Mouse (Mus musculus) T-helper 1 cell (primary cell): ENCODE data around the gene Dstyk.

Experiments
- in situ Hi-C: fragments of 300-600 bp; cut with MboI, MseI; formaldehyde crosslinking; loops from one replicate; pipeline ENCODE4 v1.15.1; 2025; ENCODE audit warnings: high pct_unique_total_duplicates

Gene Dstyk

DNA sequence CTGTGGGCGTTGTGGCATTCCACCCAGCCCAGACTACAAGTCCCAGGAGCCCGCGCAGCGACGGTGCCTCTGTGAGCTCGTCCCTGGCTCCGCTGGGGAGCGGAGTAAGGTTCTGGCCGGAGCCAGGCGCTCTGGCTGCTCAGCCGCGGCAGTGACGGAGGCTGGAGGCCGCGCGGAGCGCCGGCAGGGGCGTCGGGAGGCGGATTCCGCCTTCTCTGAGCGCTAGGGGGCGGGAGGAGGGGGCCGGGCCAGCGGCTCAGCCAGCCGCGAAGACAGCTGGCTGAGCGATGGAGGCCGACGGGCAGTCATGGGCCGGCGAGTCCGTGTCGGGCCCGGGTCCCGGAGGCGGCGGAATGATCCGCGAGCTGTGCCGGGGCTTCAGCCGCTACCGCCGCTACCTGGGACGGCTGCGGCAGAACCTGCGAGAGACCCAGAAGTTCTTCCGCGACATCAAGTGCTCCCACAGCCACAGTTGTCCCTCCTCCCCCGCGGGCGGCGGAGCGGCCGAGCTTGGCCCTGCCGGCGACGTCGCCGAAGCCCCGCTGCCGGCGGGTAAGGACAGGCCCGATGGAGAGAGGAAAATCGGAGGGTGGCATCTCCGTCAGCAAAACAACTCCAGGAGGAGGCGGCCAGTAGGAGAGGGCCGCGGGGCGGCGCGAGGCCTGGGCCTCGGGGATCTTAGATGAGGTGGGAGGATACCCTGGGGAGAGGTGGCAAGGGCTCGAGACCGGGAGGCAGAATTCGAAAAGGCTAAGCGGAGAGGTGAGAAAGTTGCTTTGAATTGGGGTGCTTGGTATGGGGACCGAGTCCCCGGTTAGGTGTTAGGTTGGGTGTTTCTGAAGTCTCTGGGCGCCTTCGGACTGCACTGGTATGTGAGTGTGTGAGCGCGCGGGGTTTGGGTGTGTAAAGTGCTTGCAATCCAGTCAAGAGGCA is at the start of gene Dstyk:
Dstyk (plus strand) TSS at position 237 of the 933 bp plus-strand sequence.
- in situ Hi-C loops: no loop called here

DNA sequence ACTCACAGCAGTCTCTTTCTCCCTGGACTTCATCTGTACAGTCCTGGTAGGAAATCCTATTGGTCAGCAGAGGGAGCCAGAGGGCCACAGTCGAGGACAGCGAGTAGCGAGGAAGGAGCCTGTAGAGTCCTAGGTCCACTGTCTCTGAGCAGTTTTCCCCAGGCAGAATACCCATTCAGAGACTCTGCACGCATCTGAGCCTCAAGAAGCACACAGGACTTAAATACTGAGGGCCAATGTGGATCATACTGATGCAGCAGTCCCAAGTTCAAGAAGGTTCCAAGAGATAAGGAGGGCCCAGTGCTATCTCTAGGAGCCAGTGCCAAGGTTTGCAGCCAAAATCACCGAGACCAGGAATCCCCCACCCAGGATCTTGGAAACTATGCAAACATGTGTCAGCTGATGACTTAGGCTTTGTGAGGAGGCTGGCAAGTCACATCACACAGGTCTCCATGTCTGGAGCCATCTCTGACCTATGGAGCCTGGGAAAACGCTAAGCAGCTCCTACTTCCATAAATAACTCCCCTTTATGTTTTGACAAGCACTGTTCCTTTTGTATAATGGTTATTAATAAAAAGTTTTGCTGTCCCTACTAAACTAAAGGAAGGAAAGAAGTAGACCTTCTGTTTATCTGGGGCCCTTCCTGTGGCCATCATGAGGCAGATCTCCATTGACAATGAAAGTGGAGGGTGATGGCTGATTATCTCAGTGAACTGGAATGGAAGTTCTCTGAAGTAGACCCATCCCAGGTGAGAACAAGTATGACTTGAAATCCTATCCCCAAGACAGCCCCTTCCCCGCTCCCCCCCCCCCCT is 49.5 kb upstream of the Dstyk start:
- in situ Hi-C loops: no loop called here

DNA sequence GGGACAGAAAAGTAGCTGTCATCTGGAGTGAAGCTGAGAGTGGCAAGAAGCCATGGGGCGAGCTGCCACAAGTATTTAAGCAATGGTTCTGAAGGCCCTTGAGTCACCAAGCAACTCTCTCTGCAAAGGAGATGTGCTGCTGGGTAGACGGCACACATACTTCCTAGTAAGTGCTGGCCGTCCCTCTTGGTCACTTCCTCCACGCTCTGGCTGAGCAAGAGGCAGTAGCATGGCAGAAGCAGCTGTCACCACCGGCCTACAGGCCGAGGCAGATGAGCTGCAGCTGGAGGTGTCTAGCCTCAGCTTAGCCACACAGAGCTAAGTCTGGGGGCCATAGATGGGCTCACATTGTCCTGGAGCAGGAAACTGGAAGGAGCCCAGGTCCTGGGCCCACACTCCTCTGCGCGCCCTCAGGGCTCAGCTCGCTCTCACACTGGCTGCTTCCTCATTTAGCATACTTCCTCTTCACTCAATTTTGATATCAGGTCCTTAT is 46.6 kb upstream of the Dstyk start:
- in situ Hi-C loops: no loop called here

DNA sequence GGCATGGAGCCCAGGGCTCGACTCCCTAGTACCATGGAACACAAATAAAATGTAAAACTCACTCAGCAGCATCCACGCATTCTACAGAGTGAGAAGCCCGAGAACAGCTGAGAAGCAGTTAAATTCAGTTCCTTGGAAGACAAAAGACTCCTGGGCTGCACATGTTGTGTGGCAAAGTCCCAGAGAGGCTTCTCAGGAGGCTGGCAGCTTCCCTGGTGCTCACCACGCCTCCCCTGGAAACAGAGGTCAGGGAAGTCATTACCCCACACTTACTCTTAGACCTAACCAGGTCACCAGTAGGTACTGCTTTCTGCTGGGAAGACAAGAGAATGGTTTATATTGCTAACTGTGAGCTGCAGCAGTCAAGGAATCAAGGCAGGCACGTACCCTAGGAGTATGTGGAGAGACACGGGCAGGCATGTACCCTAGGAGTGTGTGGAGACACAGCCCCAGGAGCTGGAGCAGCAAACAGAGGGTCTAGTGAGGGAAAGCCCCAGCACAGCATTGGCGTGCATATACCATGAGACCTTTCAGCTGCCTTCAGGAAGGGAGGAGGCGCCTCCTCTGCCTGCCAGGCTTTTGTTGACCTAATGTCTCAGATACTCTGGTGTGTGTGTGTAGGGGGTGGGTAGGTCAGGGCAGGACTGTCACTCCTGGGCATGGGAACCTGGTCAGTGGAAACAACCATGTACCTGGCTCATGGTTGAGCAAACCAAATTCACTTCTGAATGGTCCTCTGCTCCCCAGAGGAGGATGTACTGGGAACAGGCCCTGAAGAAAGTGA is 45.9 kb upstream of the Dstyk start:
- in situ Hi-C loops: no loop called here

DNA sequence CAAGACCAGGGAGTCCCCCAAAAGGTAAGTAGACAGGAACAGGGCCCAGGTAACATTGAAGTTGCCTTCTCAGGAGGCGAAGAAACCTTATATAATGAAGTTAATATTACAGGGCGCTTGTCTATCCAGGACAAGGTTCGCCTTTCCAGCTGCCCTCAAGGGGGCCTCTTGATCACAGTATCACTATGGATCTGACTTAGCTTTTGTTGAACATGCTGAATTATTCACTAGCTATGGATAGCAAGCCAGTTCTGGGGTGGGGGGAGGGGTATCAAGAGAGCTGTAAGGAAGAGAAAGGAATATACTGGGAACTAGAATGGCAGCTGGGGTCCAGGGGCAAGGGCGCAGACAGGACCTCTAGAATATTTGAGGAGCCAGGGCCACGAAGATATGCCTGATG is 45.0 kb upstream of the Dstyk start:
- in situ Hi-C loops: no loop called here

DNA sequence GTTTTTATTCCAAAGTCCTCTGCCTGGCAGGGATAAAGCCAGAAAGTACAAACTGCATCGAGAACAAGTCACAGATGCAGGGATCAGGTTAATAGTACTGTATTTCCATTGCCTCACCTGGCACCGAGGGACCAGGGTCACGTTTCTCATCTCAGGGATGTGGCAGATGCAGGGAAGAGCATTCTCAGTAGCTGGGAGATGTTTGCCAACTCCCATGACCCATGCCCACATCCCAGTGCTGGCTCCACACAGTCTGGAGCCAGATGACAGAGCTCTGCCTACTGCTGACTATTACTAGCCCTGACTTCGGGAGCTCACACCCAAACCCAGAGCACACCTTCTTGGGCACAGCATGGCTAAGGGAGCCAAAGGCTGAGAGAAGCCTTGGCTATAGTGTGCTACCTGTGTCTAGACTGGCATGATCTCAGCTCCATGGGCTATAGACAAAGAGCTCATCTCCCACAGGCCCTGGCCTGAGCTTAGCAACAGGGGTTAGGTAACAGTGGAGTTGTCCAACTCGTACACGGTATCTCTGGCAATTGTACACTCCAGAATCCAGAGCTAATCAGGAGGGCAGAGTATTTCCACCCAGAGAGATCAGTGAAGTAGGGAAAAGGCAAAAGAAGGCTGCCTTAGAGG is 44.3 kb upstream of the Dstyk start:
- in situ Hi-C loops: no loop called here

DNA sequence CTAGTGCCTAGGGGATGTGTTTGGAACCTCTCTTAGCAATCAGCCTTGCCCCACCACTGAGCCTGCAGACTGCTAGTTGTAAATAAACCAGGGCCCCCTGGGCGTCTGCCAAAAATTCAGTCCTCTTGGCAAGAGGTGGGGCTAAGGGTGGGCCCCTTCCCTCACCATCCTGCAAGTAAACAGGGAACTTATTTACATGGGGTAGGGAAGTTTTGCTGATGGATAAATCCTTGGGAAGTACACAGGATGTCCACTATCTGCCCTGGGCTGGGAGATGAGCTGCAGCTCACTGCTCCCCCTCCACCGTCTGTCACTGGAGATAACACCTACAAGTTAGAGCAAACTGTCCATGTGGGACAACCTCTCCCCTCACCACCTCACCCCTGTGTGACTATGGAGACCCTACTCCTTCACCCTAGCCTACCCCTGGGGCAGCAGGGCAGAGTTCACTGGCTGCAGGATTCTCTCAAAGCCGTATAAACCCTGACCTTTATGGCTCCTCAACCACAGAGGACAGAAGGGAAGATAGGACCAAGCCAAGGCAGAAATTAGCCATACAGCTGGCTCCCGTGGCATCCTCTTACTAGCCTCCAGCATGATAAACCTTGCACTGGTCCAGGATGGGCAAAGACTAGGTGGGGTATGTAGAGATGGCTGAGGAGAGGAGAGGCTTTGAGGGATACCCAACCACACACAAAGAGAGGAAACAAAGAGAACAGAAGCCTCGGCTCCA is 43.0 kb upstream of the Dstyk start:
- in situ Hi-C loops: no loop called here

DNA sequence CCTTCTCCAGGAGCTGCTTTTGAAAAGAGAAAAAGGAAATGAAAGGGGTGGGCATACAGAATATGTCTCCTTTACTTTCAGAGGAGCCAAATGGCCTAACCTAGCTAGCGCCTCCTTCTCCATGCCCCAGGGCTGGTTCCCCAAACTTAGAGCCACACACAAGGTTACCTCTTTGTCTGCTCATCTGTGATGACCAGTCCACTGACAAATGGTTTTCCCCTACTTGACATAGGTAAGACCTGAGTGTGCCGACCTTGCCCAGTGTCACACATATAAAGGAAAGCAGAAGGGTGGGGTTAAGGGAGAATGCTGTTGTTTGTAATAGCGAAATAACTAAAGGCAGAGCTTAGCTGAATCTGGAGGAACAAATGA is 42.5 kb upstream of the Dstyk start:
- in situ Hi-C loops: no loop called here

DNA sequence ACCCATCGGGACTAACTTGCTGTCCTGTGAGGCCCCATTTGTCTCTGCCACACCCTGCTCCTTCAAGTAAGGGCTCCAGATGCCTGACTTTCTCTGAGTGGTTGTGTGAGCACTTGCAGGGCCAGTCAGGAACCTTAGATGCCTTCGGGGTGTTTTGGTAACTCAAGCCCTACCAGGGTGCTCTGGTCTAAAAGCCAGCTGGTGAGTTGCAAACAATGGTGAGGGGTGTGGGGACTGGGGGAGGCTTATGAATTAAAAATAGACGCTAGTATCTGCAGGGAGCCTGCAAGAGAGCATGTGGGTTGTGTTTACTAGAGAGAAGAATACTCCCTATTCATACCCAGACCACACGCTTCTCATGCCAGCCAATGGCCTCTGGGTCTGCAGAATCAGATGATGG is 42.1 kb upstream of the Dstyk start:
- in situ Hi-C loops: no loop called here

DNA sequence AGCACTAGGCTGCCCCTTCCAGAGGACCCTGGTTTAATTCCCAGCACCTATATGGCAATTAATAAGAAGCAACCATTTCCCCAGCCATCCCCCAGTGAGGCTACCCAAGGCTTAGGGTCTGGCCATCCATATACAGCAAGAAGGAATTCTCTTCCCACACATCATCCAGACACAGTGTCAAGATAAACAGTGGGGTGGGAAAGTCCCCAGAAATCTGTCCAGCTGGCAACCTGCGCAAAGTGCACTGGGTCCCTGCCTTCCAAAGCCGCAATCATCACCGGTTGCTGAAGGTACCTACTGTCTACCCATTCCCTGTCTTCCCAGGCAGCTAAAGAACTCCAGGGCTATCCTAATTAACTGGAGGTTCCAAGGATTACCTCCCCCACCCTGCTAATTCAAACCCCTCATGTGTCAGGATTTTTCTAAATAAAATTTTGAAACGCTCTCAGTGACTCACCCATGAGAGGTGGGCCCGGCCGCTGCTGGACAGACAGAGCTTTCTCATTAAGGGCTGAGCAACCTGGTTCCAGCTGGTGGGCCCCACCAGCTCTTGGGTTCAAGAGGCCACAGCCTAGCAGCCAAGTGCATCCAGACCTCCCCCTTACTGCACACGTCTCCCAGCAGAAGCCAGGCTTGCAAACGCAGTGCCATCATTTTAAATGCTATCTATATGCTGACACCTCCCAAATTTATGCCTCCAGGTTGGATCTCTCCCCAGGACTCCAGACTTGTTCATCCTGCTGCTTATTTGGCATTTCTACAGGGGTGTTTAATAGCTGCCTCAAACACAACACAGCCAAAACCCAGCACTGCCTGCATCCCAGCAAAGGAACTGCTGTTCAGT is 40.9 kb upstream of the Dstyk start:
- in situ Hi-C loops: no loop called here

DNA sequence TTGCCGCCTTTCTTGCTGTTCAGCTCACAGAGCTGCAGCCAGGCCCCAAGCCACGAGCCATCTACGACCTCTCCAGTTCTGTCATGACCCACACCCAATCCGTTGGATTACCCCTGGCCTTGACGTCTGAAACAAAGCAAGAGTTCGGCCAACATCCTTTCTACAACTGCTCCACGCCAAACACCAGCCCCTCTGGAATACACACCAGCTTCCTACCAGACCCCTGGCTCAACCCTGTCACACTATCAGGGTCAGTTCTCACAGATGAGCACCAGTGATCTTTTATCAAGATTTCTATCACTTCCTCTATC is 40.3 kb upstream of the Dstyk start:
- in situ Hi-C loops: no loop called here

DNA sequence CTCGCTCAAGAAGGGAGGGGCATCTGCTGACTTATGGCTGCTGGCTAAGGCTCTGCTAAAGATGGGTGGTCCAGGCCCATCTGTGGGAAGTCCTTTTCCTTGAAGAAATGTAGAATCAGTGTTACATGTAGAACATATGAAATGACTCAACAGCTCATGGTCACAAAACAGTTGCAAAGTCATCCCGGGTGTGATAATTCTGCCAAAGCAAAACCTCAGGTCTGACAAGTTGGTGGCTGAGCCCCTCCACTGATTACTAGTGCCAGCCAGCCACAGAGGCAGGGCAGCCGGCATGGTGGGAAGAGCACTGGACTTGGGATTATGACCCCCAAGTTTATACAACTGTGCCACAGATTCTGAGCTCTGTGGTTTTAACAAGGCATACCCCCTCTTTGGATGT is 39.5 kb upstream of the Dstyk start:
- in situ Hi-C loops: no loop called here

DNA sequence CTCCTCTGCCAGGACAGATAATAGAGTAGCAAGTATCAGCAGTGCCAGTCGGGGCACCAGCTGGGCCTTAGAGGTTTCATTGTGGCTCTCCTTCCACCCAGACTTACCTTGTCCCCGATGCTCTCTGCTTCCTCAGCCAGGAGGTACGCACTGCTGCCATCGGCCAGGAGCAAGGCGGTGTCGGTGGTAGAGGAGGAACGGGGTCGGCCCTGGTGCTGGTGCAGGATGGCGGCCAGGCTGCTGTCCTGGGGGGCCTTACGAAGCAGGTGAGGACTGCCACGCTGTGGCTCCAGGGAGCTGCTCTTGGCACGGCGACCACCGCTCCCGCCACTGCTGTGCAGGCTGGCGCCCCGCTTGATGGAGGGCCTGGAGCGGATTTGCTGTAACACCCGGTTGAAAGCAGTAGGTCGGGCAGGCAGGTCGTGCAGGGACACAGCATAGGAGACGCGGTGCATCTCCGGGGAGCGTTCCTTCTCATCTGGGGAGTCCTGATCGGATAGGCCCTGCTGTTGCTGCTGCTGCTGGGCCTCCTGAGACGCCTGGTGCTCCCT is 36.7 kb upstream of the Dstyk start:
- in situ Hi-C loops: no loop called here

DNA sequence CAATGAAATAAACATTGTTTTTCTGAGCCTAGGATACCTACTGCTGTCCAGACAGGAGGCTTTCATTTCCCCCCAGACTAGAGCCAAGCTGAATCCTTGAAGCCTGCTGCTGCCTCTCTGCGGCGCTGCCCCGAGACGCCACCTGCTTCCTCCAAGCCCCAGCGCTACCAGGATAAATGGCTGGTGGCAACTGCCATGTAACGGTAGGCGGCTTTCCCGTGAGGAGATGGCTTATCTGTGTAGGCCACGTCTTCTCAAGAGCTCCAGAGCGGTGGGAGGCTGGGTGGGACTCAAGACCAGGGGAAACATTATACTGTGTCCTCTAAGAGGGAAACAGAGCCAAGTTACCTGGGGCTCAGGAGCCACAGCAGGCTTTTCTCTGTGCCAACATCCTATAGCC is 35.4 kb upstream of the Dstyk start:
- in situ Hi-C loops: no loop called here

DNA sequence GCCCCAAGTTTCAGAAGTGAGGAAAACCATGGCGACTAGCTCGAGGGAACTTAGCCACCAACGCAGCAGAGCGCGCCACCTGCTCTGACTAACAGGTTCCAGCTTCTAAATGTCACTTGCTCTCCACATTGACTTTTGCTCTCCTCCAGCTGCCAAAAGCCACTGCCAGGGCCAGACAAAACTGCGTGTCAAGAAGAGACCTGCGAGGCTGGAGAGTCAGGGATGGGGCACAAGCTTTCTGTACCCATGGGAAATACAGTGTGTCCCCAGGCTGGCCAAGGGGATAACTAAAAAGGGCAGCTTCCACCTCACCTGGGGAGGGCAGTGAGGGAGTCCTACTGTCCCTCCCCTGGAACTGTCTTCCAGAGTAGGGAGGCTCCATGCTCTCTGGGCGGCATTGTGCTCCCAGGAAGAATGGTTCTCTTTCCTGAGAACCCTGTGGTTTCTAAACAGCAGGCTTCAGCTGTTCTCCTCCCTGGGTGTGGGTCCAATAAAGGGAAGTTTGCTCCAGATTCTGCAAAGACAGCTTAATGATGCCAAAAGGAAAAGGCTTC is 33.3 kb upstream of the Dstyk start:
- in situ Hi-C loops: no loop called here

DNA sequence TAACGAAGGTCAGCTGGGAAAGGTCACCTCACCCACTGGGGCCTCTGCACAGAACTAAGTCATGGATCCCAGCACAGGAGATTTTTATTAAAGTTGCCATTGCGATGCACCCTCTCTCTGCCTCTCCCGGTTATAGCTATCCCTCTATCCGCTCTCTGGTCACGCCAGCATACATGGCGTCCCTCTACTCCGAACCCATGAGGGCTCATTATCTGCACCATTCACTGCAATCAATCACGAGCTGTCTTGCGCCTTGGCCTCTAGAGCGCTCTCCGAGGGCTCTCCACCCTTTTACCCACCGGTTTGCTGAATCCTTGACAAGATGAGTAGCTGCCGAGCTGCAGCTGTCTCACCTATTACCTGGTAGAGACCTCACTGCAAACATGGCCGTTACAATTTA is 32.1 kb upstream of the Dstyk start:
- in situ Hi-C loops: no loop called here

DNA sequence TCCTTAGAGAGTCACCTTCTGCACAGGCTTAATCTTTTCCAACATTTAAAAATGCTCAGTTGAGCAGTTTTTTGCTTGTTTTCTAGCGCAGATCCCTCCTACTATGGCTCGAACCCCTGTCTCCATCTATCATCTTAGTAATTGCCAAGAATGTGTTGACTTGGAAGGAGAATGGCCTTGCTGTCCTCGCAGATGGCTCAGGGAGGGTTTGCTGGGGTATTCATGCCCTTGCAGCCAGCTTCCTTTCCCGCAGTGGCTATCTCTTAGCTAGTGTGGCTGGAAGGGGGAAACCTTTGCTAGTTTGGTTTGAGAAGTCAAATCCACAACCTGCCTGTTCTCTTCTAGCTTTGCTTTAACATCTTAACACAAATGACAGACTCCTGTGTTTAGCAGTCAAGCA is 31.6 kb upstream of the Dstyk start:
- in situ Hi-C loops: no loop called here

DNA sequence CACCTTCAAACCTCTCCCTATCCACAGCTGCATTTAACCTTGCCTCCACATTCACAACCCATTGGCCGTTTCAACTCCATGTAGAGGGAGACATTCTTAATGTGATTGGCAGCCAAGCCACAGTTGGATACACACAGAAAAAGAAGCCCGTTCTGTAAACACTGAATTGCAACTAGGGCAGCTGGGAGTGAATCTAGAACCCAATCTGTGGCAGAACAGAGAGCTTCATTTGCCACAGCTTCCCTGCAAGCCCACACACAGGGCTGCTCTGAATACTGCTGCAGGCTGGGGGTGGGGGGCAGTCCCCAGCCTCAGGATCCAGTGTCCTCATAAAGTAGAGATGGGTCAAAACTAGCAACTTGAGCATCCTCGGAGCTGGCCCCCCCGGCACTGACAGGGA is 31.1 kb upstream of the Dstyk start:
- in situ Hi-C loops: no loop called here

DNA sequence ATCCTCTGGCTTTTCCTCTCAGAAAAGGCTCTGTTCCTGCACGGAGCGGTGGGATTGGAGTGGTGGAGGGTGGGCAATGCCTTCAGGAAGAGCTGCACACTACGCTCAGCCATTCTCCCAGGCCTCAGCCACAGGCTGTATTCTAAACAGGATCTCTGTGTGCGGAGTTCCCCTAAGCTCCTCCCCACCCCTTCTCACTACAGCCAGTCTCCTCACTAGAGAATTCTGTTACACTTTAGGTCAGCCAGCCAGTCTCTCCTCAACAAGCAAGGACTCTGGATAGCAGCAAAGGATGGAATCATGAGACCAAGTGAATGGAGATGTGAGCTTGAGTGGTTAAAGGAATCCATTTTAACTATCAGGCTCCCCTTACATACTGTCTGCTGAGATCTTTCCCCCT is 29.4 kb upstream of the Dstyk start:
- in situ Hi-C loops: no loop called here
